Mouse (Mus musculus) embryonic stem cell, embryonic (primary cell): Measurements from ENCODE around the gene Steap3.

Source experiments
- CTCF ChIA-PET, 4 experiments: fragments of 300-600 bp in 2 of 4; fragments of 350-600 bp in 2 of 4; sonication (Branson Sonifier 250); formaldehyde crosslinking; loops; one replicate each; lab custom pipeline; 2022; ENCODE audit warnings: inconsistent platforms in 2 of 4; lab: Charles Lee
- POLR2A ChIA-PET, 4 experiments: fragments of 300-600 bp in 2 of 4; fragments of 350-600 bp in 2 of 4; sonication (Branson Sonifier 250); formaldehyde crosslinking; loops; one replicate each; lab custom pipeline; 2022; ENCODE audit warnings: antibody characterized with exemption in 4 of 4, inconsistent platforms in 1 of 4; lab: Charles Lee

Steap3 gene

GRCm38 (mm10) chr1:120189206-120189605 is 83.3 kb downstream of the Steap3 start:
- ChIA-PET CTCF (interaction anchor here in 3 of 4 experiments (0.5 to 1.7 kb wide), 5 partner anchors 8 to 360 kb away, joined by 3 to 8 read pairs (median 3); no protein-coding TSS in a partner anchor), POLR2A (interaction anchor here in 1 of 4 experiments (1.4 kb wide), 1 partner anchor 68 kb away, joined by 3 read pairs; the partner anchor contains the start of genes 3110009E18Rik and Dbi)

DNA sequence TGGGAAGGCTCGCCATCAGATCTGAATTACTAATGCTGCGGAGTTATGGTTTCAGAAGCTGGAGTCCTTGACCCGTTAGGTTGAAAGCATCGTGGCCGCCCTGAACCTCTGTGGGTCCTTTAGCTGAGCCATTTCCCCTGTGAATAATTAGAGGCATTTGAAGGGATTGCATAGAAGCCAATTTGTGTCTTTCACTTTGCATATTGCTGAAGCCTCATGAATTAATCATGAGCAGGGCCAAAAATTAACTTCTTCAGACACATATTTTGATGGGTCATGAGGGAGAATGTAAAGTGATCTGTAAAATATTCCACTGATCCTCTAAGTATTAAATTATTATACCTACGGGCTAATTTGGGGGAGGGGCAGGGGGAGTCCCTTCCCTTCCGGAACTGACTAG is 85.4 kb downstream of the Steap3 start:
- ChIA-PET POLR2A (interaction anchor here in 2 of 4 experiments (0.6 to 1.4 kb wide), 3 partner anchors 8 to 34 kb away, joined by 3 to 4 read pairs (median 4); no protein-coding TSS in a partner anchor), CTCF (interaction anchor here (0.6 to 2.3 kb wide), 6 partner anchors 9 to 1214 kb away, joined by 3 to 27 read pairs (median 7); no protein-coding TSS in a partner anchor)

DNA sequence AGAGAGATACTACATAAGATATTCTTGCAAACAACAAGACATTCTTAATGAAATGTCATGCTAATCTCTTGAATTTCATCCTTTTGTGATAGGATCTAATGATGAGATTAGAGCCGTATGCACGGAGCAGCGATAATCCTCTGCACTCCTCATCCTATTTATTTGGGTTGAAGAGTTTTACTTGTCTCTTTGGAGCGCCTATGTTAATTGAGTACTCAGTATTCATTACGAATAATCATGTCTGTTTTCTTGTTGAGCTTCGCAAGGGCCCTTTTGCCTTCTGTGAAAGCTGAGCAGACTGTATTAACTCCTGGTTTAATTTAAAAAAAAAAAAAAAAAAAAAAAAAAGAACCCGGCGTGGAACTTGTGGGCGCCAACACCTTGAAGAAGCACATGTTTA is 85.8 kb downstream of the Steap3 start:
- CTCF ChIA-PET = interaction anchor here (0.6 to 2.3 kb wide), 8 partner anchors 10 to 1215 kb away, joined by 3 to 27 read pairs (median 5); no protein-coding TSS in a partner anchor
- POLR2A ChIA-PET = interaction anchor here in 3 of 4 experiments (0.6 to 1.4 kb wide), 4 partner anchors 9 to 229 kb away, joined by 3 to 4 read pairs (median 4); no protein-coding TSS in a partner anchor

- POLR2A ChIA-PET = interaction anchor here in 2 of 4 experiments (0.6 to 1.4 kb wide), 3 partner anchors 9 to 229 kb away, joined by 3 to 4 read pairs (median 4); no protein-coding TSS in a partner anchor
- CTCF ChIA-PET = interaction anchor here (0.5 to 2.3 kb wide), 7 partner anchors 10 to 363 kb away, joined by 3 to 14 read pairs (median 4); no protein-coding TSS in a partner anchor
These were observed 86.3 kb downstream of the Steap3 start for GRCm38 (mm10) chr1:120186204-120186603.

- ChIA-PET CTCF (interaction anchor here in 1 of 4 experiments (0.9 kb wide), 1 partner anchor 20 kb away, joined by 3 read pairs; no protein-coding TSS in a partner anchor), POLR2A (no interaction called here)
These were observed 95.4 kb downstream of the Steap3 start for GRCm38 (mm10) chr1:120177141-120177540.

DNA sequence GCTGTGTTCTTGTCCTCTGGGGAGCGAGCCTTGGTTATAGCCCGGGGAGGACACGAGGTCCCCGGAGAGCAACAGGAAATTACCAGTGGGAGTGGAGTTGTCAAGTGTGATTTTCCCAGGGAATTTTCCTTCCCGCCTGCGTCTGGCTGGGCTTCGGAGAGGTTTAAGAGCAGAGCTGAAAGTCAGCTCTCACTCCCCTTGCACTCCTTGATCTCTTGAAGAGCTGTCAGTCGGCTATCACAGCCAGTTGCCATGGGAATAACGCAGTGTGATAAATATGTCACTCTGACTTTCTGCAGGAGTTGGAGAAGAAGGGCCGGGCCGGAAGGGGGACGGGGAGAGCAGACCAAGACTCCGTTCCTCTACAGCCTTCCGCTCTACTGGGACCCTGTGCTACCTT is 96.2 kb downstream of the Steap3 start:
- ChIA-PET CTCF (interaction anchor here in 2 of 4 experiments (0.5 to 0.9 kb wide), 3 partner anchors 19 to 384 kb away, joined by 3 to 6 read pairs (median 3); no protein-coding TSS in a partner anchor), POLR2A (interaction anchor here in 1 of 4 experiments (0.6 kb wide), 1 partner anchor 11 kb away, joined by 3 read pairs; no protein-coding TSS in a partner anchor)

- POLR2A ChIA-PET = interaction anchor here in 1 of 4 experiments (0.6 kb wide), 1 partner anchor 153 kb away, joined by 5 read pairs; no protein-coding TSS in a partner anchor
- CTCF ChIA-PET = interaction anchor here in 2 of 4 experiments (0.8 to 1.3 kb wide), 2 partner anchors 16 to 293 kb away, joined by 3 to 4 read pairs; no protein-coding TSS in a partner anchor
These were observed 97.5 kb downstream of the Steap3 start for GRCm38 (mm10) chr1:120174991-120175390.

GRCm38 (mm10) chr1:120171819-120172521 is 100.5 kb downstream of the Steap3 start:
- ChIA-PET CTCF (interaction anchor here in 2 of 4 experiments (0.6 to 2.8 kb wide), 2 partner anchors 378 to 382 kb away, joined by 3 to 15 read pairs; no protein-coding TSS in a partner anchor), POLR2A (no interaction called here)

DNA sequence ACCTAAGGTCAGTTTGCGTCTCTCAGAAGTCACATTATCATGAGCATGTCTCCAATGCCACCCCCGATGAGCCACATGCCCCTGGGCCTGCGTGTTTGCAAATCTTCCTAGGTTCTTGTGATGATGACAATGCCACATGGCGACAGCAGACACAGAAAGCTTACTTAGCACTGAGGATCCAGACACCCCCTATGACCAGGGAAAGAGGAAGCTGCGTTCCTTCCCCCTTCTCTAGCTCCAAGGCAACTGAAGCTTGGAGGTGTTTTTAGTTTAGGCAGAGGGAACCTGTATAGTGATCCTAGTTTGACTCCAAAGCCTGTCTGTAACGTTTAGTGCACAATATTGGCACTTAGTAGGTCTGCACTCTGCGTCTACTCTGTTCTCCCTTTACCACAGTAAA is 102.2 kb downstream of the Steap3 start:
- POLR2A ChIA-PET = interaction anchor here in 1 of 4 experiments (0.6 kb wide), 1 partner anchor 102 kb away, joined by 4 read pairs; the partner anchor contains the start of gene Steap3
- CTCF ChIA-PET = interaction anchor here (0.6 to 2.8 kb wide), 6 partner anchors 15 to 380 kb away, joined by 3 to 15 read pairs (median 4); no protein-coding TSS in a partner anchor

- POLR2A ChIA-PET = interaction anchor here in 1 of 4 experiments (0.6 kb wide), 1 partner anchor 222 kb away, joined by 4 read pairs; no protein-coding TSS in a partner anchor
These were observed 103.8 kb downstream of the Steap3 start for GRCm38 (mm10) chr1:120168674-120169073.

DNA sequence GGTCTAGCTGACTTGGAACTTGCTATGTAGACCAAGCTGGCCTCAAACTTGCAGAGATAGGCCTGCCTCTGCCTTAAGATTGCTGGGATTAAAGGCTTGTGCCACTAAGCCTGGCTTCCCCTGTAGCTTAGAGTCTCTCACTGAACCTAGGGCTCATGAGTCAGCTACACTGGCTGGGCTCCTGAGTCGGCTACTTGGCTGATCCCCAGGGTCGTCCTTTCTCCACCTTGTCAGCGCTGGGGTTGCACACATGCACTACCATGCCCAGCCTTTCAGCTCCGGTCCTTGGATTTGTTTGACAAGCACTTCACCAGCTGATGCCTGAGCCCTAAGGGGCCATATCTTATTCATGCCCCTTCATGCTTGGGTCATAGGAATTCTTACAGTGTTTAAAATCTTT is 104.5 kb downstream of the Steap3 start:
- POLR2A ChIA-PET = no interaction called here

More at GRCm38 (mm10) chr1:120168674-120169073, 103.8 kb downstream of the Steap3 start:
- CTCF ChIA-PET = interaction anchor here in 1 of 4 experiments (0.5 kb wide), 1 partner anchor 382 kb away, joined by 3 read pairs; no protein-coding TSS in a partner anchor

GRCm38 (mm10) chr1:120162616-120163015 is 109.9 kb downstream of the Steap3 start:
- ChIA-PET POLR2A (no interaction called here), CTCF (no interaction called here)

More for the DNA sequence above, 104.5 kb downstream of the Steap3 start:
- CTCF ChIA-PET = interaction anchor here in 1 of 4 experiments (0.5 to 1.2 kb wide), 2 partner anchors 13 to 382 kb away, joined by 3 to 4 read pairs; no protein-coding TSS in a partner anchor

DNA sequence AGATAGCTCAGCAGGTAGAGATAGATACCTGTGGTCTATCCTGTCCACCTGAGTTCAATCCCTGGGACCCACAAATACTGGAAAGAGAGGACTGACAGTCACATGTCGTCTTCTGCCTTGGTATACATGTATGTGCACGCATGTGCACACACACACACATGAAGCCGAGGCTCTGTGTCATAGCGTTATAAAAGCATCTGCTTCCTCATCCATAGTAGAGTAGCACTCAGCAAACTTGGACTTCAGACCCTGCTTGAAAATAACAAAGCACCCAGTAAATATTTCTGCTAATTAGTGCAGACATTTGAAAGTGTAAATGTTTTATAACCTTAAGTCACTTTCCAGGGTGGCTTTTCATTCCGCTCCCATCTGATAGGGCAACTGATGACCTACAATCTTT is 111.0 kb downstream of the Steap3 start:
- ChIA-PET POLR2A (no interaction called here), CTCF (interaction anchor here in 1 of 4 experiments (1.1 kb wide), 1 partner anchor 36 kb away, joined by 3 read pairs; no protein-coding TSS in a partner anchor)

DNA sequence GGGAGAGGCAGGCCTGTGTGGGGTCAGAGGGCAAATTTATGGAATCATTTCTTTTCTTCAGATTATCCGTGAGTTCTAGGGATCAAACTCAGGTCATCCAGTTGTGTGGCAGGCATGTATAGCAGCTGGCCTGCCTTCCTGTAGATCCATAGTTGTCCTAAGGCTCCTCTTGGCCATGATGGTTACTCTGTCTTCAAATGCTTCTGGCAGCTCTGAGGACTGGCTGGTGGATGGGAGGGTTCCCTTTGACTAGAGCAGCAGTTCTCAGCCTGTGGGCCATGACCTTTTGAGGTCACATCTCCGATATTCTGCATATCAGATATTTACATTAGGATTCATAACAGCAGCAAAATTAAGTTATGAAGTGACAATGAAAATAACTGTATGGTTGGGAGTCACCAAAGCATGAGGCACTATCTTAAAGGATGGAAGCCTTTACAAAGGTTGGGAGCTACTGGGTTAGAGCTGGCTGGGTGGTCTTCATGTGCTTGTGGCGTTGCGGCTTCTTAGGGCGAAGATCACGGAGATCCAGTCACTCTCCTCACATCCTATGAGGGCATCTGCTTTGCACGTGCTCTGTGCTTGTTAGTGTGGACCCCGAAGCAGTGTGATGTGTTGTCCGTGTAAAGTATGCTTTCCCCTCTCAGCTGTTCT is 113.9 kb downstream of the Steap3 start:
- ChIA-PET CTCF (interaction anchor here in 2 of 4 experiments (0.7 to 1.3 kb wide), 5 partner anchors 11 to 391 kb away, joined by 3 to 4 read pairs (median 3); no protein-coding TSS in a partner anchor), POLR2A (no interaction called here)

DNA sequence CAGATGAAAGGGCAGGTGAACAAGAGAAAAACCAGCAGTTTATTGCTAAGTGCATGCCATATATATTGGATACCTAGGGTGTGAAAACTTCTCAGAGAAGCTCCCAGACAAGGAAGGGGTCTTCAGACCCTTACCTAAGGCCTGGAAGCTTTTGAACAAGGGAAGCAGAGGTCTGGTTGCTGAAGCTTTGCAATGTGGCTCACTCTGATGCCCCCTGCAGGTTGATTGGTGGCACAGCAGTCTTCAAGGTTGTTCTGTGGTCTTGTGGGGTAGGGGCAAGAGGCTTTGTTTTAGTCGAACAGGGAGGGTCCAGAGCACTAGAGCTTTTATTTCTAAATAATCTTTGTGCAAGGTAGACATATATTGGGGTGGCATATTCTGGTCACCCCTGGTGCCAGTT is 117.2 kb downstream of the Steap3 start:
- ChIA-PET CTCF (interaction anchor here (0.5 to 2.7 kb wide), 45 partner anchors 9 to 470 kb away, joined by 3 to 21 read pairs (median 4); partner anchors contain the start of genes 3110009E18Rik (in 3 of the 4) and Dbi (in 3 of the 4)), POLR2A (interaction anchor here in 3 of 4 experiments (0.5 to 0.6 kb wide), 3 partner anchors 143 to 319 kb away, joined by 3 read pairs; no protein-coding TSS in a partner anchor)

DNA sequence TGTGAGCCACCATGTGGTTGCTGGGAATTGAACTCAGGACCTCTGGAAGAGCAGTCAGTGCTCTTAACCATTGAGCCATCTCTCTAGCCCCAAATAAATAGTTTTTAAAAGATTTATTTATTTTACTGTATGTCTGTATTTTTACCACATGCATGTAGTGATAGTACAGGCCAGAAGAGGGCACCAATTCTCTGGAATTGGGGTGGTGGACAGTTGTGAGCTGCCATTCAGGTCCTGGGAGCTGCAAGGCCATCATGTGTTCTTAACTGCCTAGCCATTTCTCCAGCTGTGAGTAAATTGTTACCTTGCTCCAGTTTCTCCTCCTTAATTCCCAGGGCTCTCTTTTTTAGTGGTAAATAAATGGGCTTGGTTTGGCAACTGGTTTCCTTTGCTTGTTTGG is 118.3 kb downstream of the Steap3 start:
- POLR2A ChIA-PET = no interaction called here
- CTCF ChIA-PET = interaction anchor here (0.6 to 2.7 kb wide), 28 partner anchors 8 to 606 kb away, joined by 3 to 21 read pairs (median 4); partner anchors contain the start of genes 3110009E18Rik (in 1 of the 4), C1ql2 (in 1 of the 4) and Dbi (in 1 of the 4)

DNA sequence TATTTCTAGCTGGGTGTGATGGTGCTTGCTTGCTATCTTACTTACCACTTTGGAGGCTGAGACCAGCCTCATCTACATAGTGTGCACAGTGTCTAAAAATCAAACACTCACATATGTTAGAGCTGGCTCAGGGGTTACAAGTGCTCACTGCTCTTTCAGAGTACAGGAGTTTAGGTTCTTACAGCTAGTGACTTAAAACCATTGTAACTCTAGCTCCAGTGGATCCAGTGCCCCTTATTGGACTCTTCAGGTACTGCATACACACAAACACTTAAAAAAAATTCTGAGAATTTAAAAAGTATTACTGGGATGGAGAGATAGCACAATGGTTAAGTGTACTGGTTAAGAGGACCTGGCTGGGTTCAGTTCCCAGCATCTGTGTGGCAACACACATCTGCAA is 125.5 kb downstream of the Steap3 start:
- CTCF ChIA-PET = interaction anchor here (0.5 to 2.6 kb wide), 18 partner anchors 8 to 447 kb away, joined by 3 to 17 read pairs (median 4); partner anchors contain the start of genes 3110009E18Rik (in 1 of the 4) and Dbi (in 1 of the 4)
- POLR2A ChIA-PET = interaction anchor here (0.6 to 2.6 kb wide), 8 partner anchors 22 to 1550 kb away, joined by 3 to 12 read pairs (median 3); partner anchors contain the start of genes 3110009E18Rik (in 2 of the 4) and Dbi (in 2 of the 4)
